Mouse (Mus musculus): Measurements from ENCODE around the gene Rab25.
A peak's percentile ranks its signal among the peaks of the same experiment; 100 is the strongest.

Rab25 gene

GRCm38 (mm10) chr3:88526157-88527131, 21.7 kb downstream of the Rab25 start:
- DNase-seq (ENCODE audit: extremely low spot score, low read depth, low spot score): peak; percentile 90

- no peak for DNase-seq (ENCODE audit: extremely low spot score, low read depth, low spot score)
These were observed 23.1 kb downstream of the Rab25 start for GRCm38 (mm10) chr3:88525021-88525420.

GRCm38 (mm10) chr3:88523027-88523426, 25.1 kb downstream of the Rab25 start:
- DNase-seq (ENCODE audit: extremely low spot score, low read depth, low spot score): no peak

GRCm38 (mm10) chr3:88521803-88522331, 26.2 kb downstream of the Rab25 start:
- no peak for DNase-seq (ENCODE audit: extremely low spot score, low read depth, low spot score)

DNA sequence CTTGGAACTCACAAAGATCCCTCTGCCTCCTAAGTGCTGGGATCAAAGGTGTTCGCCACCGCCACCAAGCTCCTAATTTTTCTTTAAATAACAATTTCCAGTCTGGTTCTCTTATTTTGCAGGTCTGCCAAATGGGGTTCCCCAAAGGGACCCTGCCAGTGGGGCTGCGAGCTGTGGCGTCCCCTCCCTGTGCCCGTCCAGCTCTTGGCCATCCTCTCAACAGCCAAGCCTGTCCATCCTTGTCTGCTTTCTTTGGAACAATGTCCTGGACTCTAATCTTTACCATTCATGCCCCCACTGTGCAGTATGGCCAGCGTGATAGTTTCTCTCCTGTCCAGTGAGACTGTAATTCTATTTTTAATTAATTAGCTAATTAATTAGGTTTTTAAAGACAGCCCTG, 26.9 kb downstream of the Rab25 start:
- no peak for DNase-seq (ENCODE audit: extremely low spot score, low read depth, low spot score)

- DNase-seq (ENCODE audit: extremely low spot score, low read depth, low spot score): no peak
These were observed 28.0 kb downstream of the Rab25 start for GRCm38 (mm10) chr3:88520078-88520477.

DNA sequence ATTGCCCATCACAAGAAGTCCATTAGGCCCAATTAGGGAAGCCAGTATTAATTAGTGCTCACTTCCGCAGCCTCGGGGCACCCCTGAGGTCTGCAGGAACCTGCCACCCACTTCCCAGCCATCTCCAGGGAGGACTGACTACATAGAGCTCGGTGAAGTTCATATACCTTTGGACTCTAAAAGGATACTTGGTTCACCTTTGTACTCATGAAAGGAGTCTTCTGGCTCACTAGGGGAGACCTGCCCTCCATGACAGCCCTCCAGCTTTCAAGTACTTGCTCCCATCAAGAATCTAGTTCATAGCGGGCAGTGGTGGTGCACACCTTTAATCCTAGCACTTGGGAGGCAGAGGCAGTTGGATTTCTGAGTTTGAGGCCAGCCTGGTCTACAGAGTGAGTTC, 29.7 kb downstream of the Rab25 start:
- DNase-seq (ENCODE audit: extremely low spot score, low read depth, low spot score): no peak

DNA sequence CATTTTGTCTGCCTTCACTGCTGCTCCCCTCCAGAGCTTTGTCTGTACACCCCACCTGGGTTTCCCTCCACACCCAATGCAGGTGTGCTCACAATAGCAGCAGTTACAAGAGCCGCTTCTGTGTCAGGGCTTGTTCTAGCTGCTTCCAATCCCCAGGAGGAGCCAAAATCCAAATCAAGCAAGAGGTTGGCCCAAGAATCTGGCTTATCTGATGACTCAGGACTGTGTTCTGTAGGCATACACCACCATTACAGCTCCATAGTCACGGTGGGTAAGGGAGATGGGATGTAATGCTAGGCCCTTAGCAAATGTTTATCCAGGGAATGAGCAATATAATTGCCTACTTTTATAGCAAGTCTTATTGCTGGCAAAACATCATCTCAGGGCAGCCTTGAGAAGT, 31.7 kb downstream of the Rab25 start:
- DNase-seq (ENCODE audit: extremely low spot score, low read depth, low spot score): no peak

DNA sequence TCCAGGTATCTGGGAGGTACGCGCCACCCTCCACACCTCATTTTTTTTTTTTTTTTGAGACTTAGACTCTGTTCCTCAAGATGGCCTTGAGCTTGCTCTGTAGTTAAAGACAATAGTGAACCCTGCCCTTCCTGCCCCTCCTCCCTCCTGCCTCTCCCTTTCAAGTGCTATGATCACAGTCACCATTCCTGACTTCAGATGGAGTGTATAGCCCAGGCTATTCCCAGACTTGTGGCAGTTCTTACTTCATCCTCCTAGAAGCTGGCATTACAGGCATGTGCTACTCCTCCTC, 33.1 kb downstream of the Rab25 start:
- no peak for DNase-seq (ENCODE audit: extremely low spot score, low read depth, low spot score)

DNA sequence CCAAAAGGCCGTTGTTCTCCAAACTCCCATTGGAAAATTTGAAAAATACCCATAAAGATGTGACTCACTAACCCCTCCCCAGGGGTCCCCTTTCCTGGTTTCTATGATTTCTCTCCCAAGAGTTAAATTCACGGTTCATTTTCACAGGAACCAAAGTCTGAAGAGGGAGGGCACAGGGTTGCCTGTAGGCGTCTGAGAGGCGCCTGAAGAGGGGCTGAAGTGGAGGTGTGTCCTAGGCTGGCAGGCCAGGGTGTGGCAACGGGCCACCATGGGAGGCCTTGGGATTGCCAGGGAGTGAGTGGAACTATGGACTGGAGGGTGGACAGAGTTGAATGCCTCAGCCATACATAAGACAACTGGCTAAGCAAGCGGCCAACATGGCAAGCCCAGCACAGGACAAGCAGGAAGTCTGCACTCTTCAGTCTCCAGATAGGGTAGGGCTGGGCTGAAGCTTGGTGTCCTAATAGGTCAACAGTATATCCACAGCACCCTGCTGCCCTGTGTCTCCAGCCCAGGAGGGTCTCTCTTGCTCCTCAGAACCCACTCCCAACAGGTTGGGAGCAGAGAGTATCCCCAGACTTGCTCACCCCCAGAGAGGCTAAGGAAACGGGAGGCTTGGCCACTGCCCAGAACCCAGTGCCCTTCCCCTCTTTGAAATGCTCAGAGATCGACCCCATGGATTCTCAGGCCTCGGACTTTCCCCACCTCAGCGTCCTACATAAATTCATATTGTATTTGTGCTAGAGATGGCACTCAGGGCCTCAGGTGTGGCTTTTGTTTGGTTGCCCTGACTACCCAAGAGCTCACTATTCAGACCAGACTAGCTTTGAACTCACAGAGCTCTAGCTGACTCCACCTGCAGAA, 33.6 kb downstream of the Rab25 start:
- DNase-seq (ENCODE audit: extremely low spot score, low read depth, low spot score): no peak

GRCm38 (mm10) chr3:88513546-88514115, 34.5 kb downstream of the Rab25 start:
- DNase-seq (ENCODE audit: extremely low spot score, low read depth, low spot score): no peak

DNA sequence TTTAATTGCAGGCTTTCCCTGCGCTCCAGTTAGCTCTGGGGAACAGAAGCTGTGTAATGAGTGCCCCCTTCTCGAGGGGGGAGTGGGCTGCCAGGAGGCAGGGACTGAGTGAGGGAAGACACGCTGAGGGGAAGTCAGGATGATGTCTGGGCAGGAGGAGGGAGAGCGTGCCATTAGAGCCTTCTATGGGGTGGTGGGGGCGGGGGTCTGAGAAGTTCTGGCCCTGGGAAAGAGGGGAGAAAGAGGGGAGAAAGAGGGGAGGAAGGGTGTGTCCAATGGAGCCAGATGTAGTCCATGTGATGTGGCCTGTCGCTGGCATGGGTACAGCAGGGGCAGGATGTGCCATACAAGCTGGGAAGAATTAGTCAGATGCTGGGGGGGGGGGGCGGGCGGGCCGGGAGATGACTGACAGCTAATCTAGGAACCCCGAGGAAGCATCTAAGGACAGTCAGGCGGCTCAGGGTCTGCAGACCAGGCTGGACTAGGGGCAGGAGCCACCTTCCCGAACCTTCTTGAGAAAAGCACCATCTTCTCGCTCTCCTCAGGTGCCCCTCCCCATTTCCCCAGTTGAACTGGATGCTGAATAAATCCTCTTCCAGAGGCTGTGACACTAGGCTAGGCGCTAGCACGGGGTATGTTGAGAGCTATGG, 35.1 kb downstream of the Rab25 start:
- DNase-seq (ENCODE audit: extremely low spot score, low read depth, low spot score): no peak

- DNase-seq (ENCODE audit: extremely low spot score, low read depth, low spot score): no peak
These were observed 35.8 kb downstream of the Rab25 start for GRCm38 (mm10) chr3:88512141-88512895.

DNA sequence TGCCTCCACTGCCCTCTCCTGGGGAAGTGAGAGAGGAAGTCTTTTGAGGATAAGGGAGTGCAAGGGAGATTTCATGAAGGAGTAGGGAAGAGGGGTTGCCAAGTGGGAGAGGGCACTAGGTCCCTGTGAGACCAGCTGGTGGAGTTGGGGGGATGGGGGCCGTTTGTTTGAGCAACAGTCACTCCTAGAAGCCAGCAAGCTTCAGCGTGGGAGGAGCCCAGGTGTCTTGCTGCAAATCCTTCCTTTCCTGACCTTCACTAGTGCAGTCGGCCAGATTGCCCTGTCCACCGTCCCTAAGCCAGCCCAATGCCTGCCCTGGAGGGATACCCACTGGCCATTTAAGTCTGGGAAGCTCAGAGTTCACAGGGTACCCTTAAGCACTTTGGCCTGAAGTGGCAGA, 36.5 kb downstream of the Rab25 start:
- no peak for DNase-seq (ENCODE audit: extremely low spot score, low read depth, low spot score)

DNA sequence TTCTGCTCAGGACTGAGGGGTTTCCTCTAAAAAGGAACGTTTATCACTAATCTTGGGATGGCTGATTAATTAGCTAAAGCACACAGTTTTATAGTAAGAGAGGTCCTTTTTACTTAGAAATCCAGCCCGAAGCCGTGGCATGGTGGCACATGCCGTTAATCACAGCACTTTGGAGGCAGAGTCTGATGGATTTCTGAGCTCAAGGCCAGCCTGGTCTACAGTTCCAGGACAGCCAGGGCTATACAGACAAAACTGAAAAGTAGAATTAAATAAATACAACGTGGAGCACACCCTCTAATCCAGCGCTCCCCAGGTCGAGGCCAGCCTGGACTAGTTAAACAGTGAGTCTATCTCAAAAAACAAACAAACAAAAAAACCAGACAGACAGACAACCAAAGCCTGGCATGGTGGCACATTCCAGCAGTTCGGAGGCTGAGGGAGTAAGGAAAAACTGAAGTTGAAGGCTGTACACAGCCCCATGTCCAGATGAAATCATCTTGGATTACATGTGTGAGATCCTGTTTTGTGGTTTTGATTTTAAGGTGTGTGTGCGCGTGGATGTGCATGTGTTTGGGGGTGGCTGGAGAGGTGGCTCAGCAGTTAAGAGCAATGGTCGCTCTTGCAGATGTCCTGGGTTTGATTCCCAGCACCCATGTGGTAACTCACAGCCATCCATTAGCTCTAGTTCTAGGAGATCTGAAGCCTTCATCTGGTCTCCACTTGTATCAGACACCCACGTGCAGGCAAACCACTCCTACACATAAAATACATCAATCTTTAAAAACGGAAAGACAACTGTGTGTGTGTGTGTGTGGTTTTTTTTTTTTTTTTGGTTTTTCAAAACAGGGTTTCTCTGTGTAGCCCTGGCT, 37.4 kb downstream of the Rab25 start:
- no peak for DNase-seq (ENCODE audit: extremely low spot score, low read depth, low spot score)

DNA sequence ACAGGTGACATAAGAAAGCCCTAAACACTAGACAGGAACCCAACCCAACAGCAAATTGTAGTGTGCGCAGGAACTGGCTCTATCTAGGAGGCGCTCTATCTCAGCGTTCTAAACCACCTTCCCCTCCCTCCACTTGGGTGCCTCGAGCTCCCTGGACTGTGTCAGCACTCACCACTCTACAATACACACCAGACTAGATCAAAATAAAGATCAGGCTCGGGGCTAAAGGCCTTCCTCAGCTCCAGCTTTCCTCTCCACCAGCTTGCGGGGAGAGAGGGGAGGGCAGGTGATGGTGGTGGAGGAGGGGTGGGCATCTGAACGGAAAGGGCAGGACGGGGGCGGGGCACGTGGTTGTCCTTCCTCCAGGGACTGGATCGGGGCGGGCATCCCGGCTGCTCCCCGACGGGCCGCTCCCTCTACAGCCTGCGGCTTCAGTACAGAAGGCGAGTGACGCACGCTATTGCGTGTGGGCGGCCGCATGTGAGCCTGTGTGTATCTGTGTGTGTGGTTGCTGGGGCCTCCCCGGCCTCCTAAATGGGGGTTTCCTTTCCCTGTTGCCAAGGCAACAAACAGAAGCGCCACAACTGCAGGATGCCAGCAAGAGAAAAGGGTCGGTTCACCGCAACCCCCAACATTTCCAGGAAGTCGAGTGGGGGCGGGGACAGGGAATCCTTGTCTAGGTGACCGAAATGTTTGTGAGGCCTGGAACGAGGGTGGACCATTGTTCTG, 38.2 kb downstream of the Rab25 start, which contains the start of gene Lmna:
TSS of gene Lmna (minus strand) at position 265 of the 729 bp plus-strand sequence.
- peak; percentile 89 for DNase-seq (ENCODE audit: extremely low spot score, low read depth, low spot score)

DNA sequence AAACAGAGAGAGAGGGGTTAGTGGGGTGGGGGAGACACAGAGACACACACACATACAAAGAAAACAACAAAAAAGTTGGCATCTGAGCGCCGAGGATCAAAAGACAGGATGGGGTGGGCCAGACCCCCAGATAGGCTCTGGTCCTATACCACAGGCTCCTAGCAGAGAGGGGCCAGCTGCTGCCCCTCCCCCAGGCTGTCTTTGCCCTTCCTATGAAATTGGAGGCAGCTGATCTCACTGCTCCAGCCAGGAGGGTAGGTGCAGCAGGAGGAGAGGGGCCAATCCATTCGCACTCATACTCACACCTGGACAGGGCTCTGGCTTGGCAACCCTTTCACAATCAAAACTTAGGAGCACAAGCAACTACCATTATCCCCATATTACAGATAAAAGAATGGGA, 38.9 kb downstream of the Rab25 start:
- no peak for DNase-seq (ENCODE audit: extremely low spot score, low read depth, low spot score)

GRCm38 (mm10) chr3:88505765-88506164, 42.3 kb downstream of the Rab25 start:
- no peak for DNase-seq (ENCODE audit: extremely low spot score, low read depth, low spot score)

Measured in hindlimb bud, embryonic 11.5 days (tissue).